Mouse (Mus musculus): ENCODE measurements at regions not wholly inside any gene's neighbourhood (a gene's known extent, or its start where the extent isn't known, plus 50 kb on each side); places are given as distances from the start of the nearest gene placed in this dataset.

- Histone ChIP-seq H3K36me3 (replicated peaks; ENCODE audit: low read length) (no peaks in the 10 kb centered on the region), H3K4me1 (no peaks in the 10 kb centered on the region), H3K9me3 (no peaks in the 10 kb centered on the region), H3K4me3 (replicated peaks) (no peak overlapping the region), H3K27me3 (replicated peaks) (no peaks in the 10 kb centered on the region)
- TF ChIP-seq GATA1 (IDR thresholded peaks at IDR 0.05; ENCODE audit: borderline replicate concordance, low read length) (no peak), FLI1 (IDR thresholded peaks at IDR 0.05; ENCODE audit: low read length) (no peak)
Observed at GRCm38 (mm10) chr15:51409791-51410308, 2474.9 kb upstream of the Gm7489 start.

GRCm38 (mm10) chr15:51411966-51412365, 2472.7 kb upstream of the Gm7489 start:
- H3K4me3 ChIP-seq (replicated peaks), result no peak overlapping the region
- TF ChIP-seq FLI1 (IDR thresholded peaks at IDR 0.05; ENCODE audit: low read length) (no peak), GATA1 (IDR thresholded peaks at IDR 0.05; ENCODE audit: borderline replicate concordance, low read length) (no peak)
- H3K27me3 ChIP-seq (replicated peaks), result no peaks in the 10 kb centered on the region
- no peaks in the 10 kb centered on the region for H3K36me3 ChIP-seq (replicated peaks; ENCODE audit: low read length)
- H3K9me3 ChIP-seq, result no peaks in the 10 kb centered on the region
- H3K4me1 ChIP-seq, result no peaks in the 10 kb centered on the region

- no peaks in the 10 kb centered on the region for H3K9me3 ChIP-seq
- no peak for TF ChIP-seq GATA1 (IDR thresholded peaks at IDR 0.05; ENCODE audit: borderline replicate concordance, low read length)
- H3K36me3 ChIP-seq (replicated peaks; ENCODE audit: low read length), result no peaks in the 10 kb centered on the region
- H3K4me1 ChIP-seq, result no peaks in the 10 kb centered on the region
- no peak overlapping the region for H3K4me3 ChIP-seq (replicated peaks)
- H3K27me3 ChIP-seq (replicated peaks), result no peaks in the 10 kb centered on the region
Observed at GRCm38 (mm10) chr15:51442606-51443005, 2442.1 kb upstream of the Gm7489 start.

DNA sequence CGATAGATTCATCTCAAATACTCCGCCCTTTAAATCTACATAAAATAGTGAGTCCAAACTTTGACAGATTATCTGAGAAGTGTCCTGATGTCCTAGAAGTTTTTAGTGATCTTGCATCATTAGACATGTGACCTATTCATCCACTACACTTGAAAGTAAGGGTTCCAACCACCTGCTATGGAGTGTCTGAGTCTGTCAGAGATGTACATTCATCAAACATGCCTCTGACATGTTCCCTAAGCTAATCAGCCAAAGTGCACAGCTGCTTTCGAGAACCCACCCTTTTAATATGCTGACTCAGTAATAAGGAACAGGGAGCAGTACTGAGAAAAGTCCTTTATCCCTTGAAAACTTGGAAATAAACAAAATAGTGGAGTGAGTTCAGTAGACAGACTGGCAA, 2414.8 kb upstream of the Gm7489 start:
- Histone ChIP-seq H3K36me3 (replicated peaks; ENCODE audit: low read length) (no peaks in the 10 kb centered on the region), H3K27me3 (replicated peaks) (no peaks in the 10 kb centered on the region), H3K4me1 (no peaks in the 10 kb centered on the region), H3K9me3 (no peaks in the 10 kb centered on the region), H3K4me3 (replicated peaks) (no peak overlapping the region)
- TF ChIP-seq FLI1 (IDR thresholded peaks at IDR 0.05; ENCODE audit: low read length), result no peak
- no peak for TF ChIP-seq GATA1 (IDR thresholded peaks at IDR 0.05; ENCODE audit: borderline replicate concordance, low read length)

DNA sequence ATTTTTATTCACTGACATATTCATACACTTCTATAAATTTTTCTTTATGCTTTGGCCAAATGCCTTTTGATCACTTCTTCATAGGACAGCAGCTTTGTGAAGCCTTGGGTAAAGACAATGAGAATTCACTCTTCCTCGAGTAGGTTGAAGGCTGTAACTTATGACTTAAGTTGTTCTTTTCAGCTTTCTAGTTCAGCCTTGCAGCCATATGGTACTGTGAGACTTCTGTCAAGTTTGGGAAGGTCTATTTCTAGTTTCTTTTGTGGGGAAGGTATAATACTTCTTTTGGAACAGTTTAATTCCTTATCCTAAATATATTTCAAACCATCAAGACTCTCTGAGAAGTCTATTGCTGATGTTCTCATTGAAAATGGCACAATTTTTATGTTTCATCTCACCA, 2413.6 kb upstream of the Gm7489 start:
- Histone ChIP-seq H3K4me3 (replicated peaks) (no peak overlapping the region), H3K27me3 (replicated peaks) (no peaks in the 10 kb centered on the region), H3K4me1 (no peaks in the 10 kb centered on the region), H3K36me3 (replicated peaks; ENCODE audit: low read length) (no peaks in the 10 kb centered on the region), H3K9me3 (no peaks in the 10 kb centered on the region)
- TF ChIP-seq GATA1 (IDR thresholded peaks at IDR 0.05; ENCODE audit: borderline replicate concordance, low read length) (no peak), FLI1 (IDR thresholded peaks at IDR 0.05; ENCODE audit: low read length) (no peak)

GRCm38 (mm10) chr15:51472049-51472448, 2412.7 kb upstream of the Gm7489 start:
- H3K4me1 ChIP-seq, result no peaks in the 10 kb centered on the region
- H3K9me3 ChIP-seq, result no peaks in the 10 kb centered on the region
- H3K4me3 ChIP-seq (replicated peaks), result no peak overlapping the region
- TF ChIP-seq GATA1 (IDR thresholded peaks at IDR 0.05; ENCODE audit: borderline replicate concordance, low read length) (no peak), FLI1 (IDR thresholded peaks at IDR 0.05; ENCODE audit: low read length) (no peak)
- no peaks in the 10 kb centered on the region for H3K27me3 ChIP-seq (replicated peaks)
- no peaks in the 10 kb centered on the region for H3K36me3 ChIP-seq (replicated peaks; ENCODE audit: low read length)

- H3K9me3 ChIP-seq, result no peaks in the 10 kb centered on the region
- H3K36me3 ChIP-seq (replicated peaks; ENCODE audit: low read length), result no peaks in the 10 kb centered on the region
- H3K27me3 ChIP-seq (replicated peaks), result no peaks in the 10 kb centered on the region
- TF ChIP-seq FLI1 (IDR thresholded peaks at IDR 0.05; ENCODE audit: low read length) (no peak), GATA1 (IDR thresholded peaks at IDR 0.05; ENCODE audit: borderline replicate concordance, low read length) (no peak)
- no peak overlapping the region for H3K4me3 ChIP-seq (replicated peaks)
- no peaks in the 10 kb centered on the region for H3K4me1 ChIP-seq
Observed at GRCm38 (mm10) chr15:51481856-51482255, 2402.8 kb upstream of the Gm7489 start.

DNA sequence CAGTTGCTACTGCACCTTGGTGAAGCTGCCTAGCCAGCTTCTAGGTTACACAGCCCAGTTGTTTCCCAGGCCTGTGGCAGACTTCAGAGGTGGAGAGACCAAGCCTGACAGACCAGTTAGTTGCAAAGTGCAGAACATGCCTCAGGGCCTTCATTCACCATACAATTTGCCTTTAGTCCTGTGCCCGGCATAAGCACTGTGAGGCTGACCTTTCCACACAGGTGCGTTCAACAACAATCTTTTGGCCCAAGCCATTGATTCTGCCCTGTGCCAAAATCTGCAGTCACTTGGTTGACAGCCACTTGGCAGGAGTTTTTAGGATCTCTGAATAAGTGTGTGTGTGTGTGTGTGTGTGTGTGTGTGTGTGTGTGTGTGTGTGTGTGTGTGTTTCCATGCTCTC, 2400.5 kb upstream of the Gm7489 start:
- Histone ChIP-seq H3K27me3 (replicated peaks) (no peaks in the 10 kb centered on the region), H3K9me3 (no peaks in the 10 kb centered on the region), H3K4me1 (no peaks in the 10 kb centered on the region), H3K4me3 (replicated peaks) (no peak overlapping the region), H3K36me3 (replicated peaks; ENCODE audit: low read length) (no peaks in the 10 kb centered on the region)
- no peak for TF ChIP-seq GATA1 (IDR thresholded peaks at IDR 0.05; ENCODE audit: borderline replicate concordance, low read length)
- TF ChIP-seq FLI1 (IDR thresholded peaks at IDR 0.05; ENCODE audit: low read length), result no peak

- H3K4me3 ChIP-seq (replicated peaks), result no peak overlapping the region
- TF ChIP-seq GATA1 (IDR thresholded peaks at IDR 0.05; ENCODE audit: borderline replicate concordance, low read length) (no peak), FLI1 (IDR thresholded peaks at IDR 0.05; ENCODE audit: low read length) (no peak)
Observed at GRCm38 (mm10) chr15:51485554-51485953, 2399.2 kb upstream of the Gm7489 start.

GRCm38 (mm10) chr15:51502058-51502741, 2382.5 kb upstream of the Gm7489 start:
- TF ChIP-seq FLI1 (IDR thresholded peaks at IDR 0.05; ENCODE audit: low read length) (no peak), GATA1 (IDR thresholded peaks at IDR 0.05; ENCODE audit: borderline replicate concordance, low read length) (no peak)
- Histone ChIP-seq H3K4me1 (no peaks in the 10 kb centered on the region), H3K4me3 (replicated peaks) (no peak overlapping the region), H3K27me3 (replicated peaks) (no peaks in the 10 kb centered on the region), H3K9me3 (no peaks in the 10 kb centered on the region), H3K36me3 (replicated peaks; ENCODE audit: low read length) (no peaks in the 10 kb centered on the region)

More at GRCm38 (mm10) chr15:51485554-51485953, 2399.2 kb upstream of the Gm7489 start:
- no peaks in the 10 kb centered on the region for H3K27me3 ChIP-seq (replicated peaks)
- H3K9me3 ChIP-seq, result no peaks in the 10 kb centered on the region
- no peaks in the 10 kb centered on the region for H3K36me3 ChIP-seq (replicated peaks; ENCODE audit: low read length)
- no peaks in the 10 kb centered on the region for H3K4me1 ChIP-seq

Data from megakaryocyte, embryonic 14.5 days (primary cell).